Mouse (Mus musculus) lung, embryonic 14.5 days (tissue): ENCODE measurements around the gene Mitf. TPM values are rescaled to one million over a fixed set of nuclear protein-coding genes. Genes with fewer than 3 reads are reported as not detected.

ENCODE experiments used
- ATAC-seq: fragments of 200-750 bp; cut with Nextera tagmentation; 2 replicates; pipeline ENCODE4 v1.8.0; 2017; ENCODE audit warnings: mild to moderate bottlenecking, moderate TSS enrichment, moderate library complexity; ENCODE audit not compliant: insufficient read depth
- DNase-seq: peaks from one replicate; pipeline ENCODE4 v3.0.0-alpha.2; 2015
- H3K27ac ChIP-seq: fragments of 300-500 bp; sonication (generic); 2 replicates; pipeline ENCODE4 v1.5.1; 2014; ENCODE audit warnings: low read depth, mild to moderate bottlenecking, moderate library complexity
- H3K27me3 ChIP-seq: fragments of 300-500 bp; sonication (generic); 2 replicates; pipeline ENCODE4 v1.6.1; 2014; ENCODE audit warnings: low read length, control low read depth; ENCODE audit not compliant: insufficient read depth
- H3K36me3 ChIP-seq: fragments of 300-500 bp; sonication (generic); 2 replicates; pipeline ENCODE4 v1.6.1; 2014; ENCODE audit warnings: control low read depth; ENCODE audit not compliant: insufficient read depth
- H3K4me1 ChIP-seq: fragments of 300-500 bp; sonication (generic); 2 replicates; pipeline ENCODE4 v1.6.1; 2014; ENCODE audit warnings: antibody characterized with exemption, control low read depth; ENCODE audit not compliant: insufficient read depth
- H3K4me2 ChIP-seq: fragments of 300-500 bp; sonication (generic); 2 replicates; pipeline ENCODE4 v1.6.1; 2014; ENCODE audit warnings: mild to moderate bottlenecking
- H3K4me3 ChIP-seq: fragments of 300-500 bp; sonication (generic); 2 replicates; pipeline ENCODE4 v1.5.1; 2014; ENCODE audit warnings: low read depth, low read length
- H3K9ac ChIP-seq: fragments of 300-500 bp; sonication (generic); 2 replicates; pipeline ENCODE4 v1.6.1; 2014
- H3K9me3 ChIP-seq: fragments of 300-500 bp; sonication (generic); 2 replicates; pipeline ENCODE4 v1.6.1; 2016; ENCODE audit warnings: low read depth, low read length, control low read depth
- CTCF ChIP-seq: IDR thresholded peaks from 2 replicates; pipeline ENCODE4 v1.5.1; 2016; ENCODE audit warnings: antibody characterized with exemption, low read depth
- WGBS: fragments of 180-500 bp; shearing (Covaris S2); extraction: QIAGEN DNeasy Blood & Tissue Kit; methylation state at CpG from one replicate; pipeline ENCODE4 v1.1.7; 2014; 5-methylcytosine and 5-hydroxymethylcytosine counted together
- polyA plus RNA-seq: library from polyadenylated mRNA; unstranded; fragments of >200 nt; fragmentation: Nextera tagmentation; extraction: Ambion mirVana; gene quantifications from 2 replicates; pipeline ENCODE4 v1.2.1, GENCODE M21; 2014

Gene Mitf
- polyA plus RNA-seq, 1 experiment from 2014 or later: 1.4 TPM

DNA sequence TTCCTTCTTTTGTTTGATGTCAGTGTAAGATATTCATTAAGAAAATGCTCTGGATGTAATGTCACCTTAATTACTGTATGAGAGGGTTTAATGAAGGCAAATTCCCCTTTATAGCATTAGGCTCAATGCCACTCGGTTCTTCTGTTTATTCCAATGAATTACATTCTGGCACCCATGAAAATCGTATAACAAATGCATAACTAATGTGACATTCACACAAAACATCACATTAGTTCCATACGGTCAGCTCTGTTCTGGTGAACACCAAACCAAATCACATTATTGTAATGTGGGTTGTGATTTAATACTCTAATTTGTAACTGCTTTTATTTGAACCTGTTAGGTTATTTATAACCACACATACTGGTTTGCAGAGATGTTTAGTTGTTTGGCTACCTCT is 231.7 kb downstream of the Mitf start:
- Histone ChIP-seq H3K4me2 (no peak overlapping the region), H3K9ac (no peak overlapping the region), H3K9me3 (no peaks in the 10 kb centered on the region), H3K4me1 (no peaks in the 10 kb centered on the region), H3K4me3 (no peak overlapping the region), H3K27me3 (no peaks in the 10 kb centered on the region), H3K27ac (no peak overlapping the region), H3K36me3 (no peaks in the 10 kb centered on the region)
- no peak for TF ChIP-seq CTCF
- no peak for DNase-seq
- no peak for ATAC-seq
- 60% methylated on average over 3 of the region's 3 CpGs for WGBS

DNA sequence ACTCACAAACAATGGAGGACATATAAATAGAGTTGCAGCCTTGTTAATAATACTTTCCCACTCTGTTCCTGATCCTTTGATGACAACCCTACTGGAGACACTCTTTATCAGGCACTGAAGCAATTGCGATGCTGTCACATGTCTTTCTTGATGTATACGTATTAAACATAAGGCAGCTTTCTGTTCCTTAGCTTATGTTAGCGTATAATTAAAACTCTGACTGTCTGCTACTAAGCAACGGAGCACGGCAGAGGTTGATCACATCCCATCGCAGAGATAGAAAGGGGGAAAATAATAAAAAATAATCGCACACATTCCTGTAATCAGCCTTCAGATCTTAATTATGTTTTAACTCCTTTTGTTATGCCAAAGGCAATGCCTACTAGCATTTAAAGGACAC is 234.9 kb downstream of the Mitf start:
- no peak overlapping the region for H3K4me2 ChIP-seq
- no peaks in the 10 kb centered on the region for H3K27me3 ChIP-seq
- 80% methylated on average over 7 of the region's 7 CpGs for WGBS

DNA sequence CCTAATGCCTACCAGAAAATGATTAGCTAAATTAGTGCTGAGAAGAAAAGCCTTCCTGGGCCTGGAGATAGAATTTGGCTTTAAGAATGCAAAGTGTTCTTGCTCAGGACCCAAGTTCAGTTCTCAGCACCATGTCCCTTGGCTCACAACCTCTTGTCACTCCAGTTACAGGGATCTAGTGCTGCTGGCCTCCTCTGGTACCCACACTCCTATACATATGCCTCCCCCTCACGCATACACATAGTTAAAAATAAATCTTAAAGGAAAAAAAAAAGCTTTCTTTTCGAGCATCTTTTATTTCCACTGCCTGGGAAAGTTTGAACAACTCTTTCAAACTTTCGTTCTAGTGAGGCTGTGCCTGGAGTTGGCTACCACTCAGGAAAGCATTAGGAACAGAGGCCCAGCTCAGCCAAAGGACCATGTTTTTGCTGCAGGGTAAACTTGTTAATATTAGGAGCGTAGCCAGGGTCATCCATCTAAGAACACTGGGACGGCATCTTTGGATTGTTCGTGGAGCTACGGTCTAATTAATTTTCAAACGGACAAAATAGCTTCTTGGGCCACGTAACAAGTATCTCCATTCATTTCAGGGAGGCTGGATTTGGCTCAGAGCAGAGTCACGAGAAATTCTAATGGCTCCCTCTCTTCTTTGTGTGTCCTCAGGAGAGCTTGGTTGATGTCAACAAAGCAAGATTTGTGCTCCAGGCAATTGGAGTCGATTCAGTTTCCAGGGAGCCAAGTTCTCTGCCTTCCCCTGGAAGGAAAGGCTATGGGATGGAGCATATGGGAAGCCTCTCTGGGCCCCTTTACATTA is 239.7 kb downstream of the Mitf start:
- Histone ChIP-seq H3K9me3 (no peaks in the 10 kb centered on the region), H3K36me3 (no peaks in the 10 kb centered on the region), H3K4me1 (no peaks in the 10 kb centered on the region), H3K27me3 (no peaks in the 10 kb centered on the region), H3K9ac (no peak overlapping the region), H3K4me3 (no peak overlapping the region), H3K4me2 (no peak overlapping the region), H3K27ac (peak overlapping the region; percentile 21; the same call in 1 of the 2 replicates)
- ATAC-seq: no peak
- TF ChIP-seq CTCF: no peak
- 54% methylated on average over 11 of the region's 11 CpGs for WGBS
- peak; percentile 35 for DNase-seq

More for the DNA sequence above, 234.9 kb downstream of the Mitf start:
- TF ChIP-seq CTCF: no peak
- no peak overlapping the region for H3K9ac ChIP-seq
- H3K9me3 ChIP-seq: no peaks in the 10 kb centered on the region
- no peak for ATAC-seq
- no peak overlapping the region for H3K4me3 ChIP-seq
- H3K36me3 ChIP-seq: no peaks in the 10 kb centered on the region
- no peak overlapping the region for H3K27ac ChIP-seq
- DNase-seq: no peak
- H3K4me1 ChIP-seq: no peaks in the 10 kb centered on the region

DNA sequence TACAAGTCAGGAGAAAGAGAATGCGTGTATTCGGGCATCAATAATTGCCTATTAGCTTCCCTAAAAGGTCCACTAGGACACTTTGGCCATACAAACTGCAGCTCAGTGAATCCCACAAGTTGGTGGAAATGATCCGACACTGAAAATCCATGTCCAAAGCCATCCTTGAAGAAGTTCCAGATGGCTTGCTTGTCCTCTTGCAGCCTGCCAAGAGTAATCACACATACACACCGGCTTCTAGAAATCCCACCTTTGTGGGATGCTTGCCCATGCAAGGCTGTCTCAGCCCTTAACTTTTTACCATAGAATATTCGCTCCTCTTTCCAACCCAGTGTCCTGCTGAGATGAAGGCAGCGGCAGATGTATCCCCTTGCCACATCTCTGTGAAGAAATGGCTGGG is 240.9 kb downstream of the Mitf start:
- Histone ChIP-seq H3K27me3 (no peaks in the 10 kb centered on the region), H3K4me1 (no peaks in the 10 kb centered on the region), H3K9ac (no peak overlapping the region), H3K9me3 (no peaks in the 10 kb centered on the region), H3K4me3 (no peak overlapping the region), H3K27ac (no peak overlapping the region), H3K4me2 (no peak overlapping the region), H3K36me3 (no peaks in the 10 kb centered on the region)
- DNase-seq (no peak), ATAC-seq (no peak)
- TF ChIP-seq CTCF: no peak
- WGBS: 72% methylated on average over 6 of the region's 6 CpGs

DNA sequence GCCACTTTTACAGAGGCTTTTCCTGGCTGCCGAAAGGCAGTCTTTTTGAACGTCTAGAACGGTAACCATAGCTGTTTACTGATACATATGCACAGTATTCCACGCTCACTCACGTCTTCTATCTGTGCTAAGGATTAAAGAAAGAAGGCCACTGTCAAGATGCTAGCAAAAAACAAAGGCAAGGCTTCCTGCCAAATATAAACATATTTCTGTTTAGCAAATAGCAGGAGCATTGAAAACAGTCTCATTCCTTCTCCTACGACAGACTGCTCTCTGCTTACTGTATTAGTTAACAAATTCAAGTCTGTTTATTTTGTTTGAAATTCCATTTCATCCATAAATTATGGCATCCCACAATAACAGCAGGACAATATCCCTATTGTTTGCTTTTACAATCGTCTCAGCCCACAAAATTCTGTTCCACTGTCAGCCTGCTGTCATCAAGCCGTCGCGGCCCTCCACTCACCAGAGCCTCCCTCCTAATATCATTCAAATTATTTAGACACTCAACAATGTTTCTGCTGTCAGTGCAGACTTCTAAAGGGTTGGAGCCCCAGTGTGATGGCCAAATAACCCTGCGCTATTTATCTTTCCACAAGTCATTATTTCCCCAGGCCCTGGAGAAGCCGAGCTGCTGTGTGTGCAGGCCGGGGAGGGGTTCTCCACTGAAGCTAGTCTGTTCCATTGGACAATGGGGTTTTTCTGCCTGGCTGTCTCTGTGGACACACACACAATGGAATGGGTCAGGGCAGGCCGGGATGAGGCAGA is 242.0 kb downstream of the Mitf start:
- H3K27ac ChIP-seq: no peak overlapping the region
- H3K36me3 ChIP-seq: no peaks in the 10 kb centered on the region
- no peak overlapping the region for H3K9ac ChIP-seq
- no peaks in the 10 kb centered on the region for H3K9me3 ChIP-seq
- no peaks in the 10 kb centered on the region for H3K4me1 ChIP-seq
- TF ChIP-seq CTCF: no peak
- 32% methylated on average over 14 of the region's 14 CpGs for WGBS
- no peak overlapping the region for H3K4me2 ChIP-seq
- H3K27me3 ChIP-seq: no peaks in the 10 kb centered on the region
- DNase-seq: peak; percentile 68
- ATAC-seq: peak; percentile 80
- no peak overlapping the region for H3K4me3 ChIP-seq

DNA sequence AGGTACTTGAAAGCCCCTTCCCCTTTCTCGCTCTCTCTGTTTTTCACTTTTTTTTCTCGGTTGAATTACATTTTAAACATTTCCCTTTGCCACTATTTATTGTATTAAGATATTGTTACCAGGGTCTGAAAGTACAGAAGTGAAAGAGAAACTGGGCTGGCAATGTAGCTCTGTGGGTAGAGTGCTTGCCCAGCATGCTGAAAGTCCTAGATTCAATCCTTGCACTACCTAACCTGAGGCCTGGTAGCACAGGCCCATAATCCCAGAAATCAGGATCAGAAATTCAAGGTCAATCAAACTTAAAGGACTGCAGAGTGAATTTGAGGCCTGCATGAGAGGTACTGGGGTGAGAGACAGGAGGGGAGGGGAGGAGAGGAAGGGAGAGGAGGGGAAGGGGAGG is 242.7 kb downstream of the Mitf start:
- 71% methylated on average over 2 of the region's 2 CpGs for WGBS
- DNase-seq (no peak), ATAC-seq (no peak)
- no peak overlapping the region for H3K4me2 ChIP-seq
- no peaks in the 10 kb centered on the region for H3K27me3 ChIP-seq
- no peaks in the 10 kb centered on the region for H3K36me3 ChIP-seq
- H3K4me1 ChIP-seq: no peaks in the 10 kb centered on the region
- no peaks in the 10 kb centered on the region for H3K9me3 ChIP-seq
- H3K27ac ChIP-seq: no peak overlapping the region
- H3K9ac ChIP-seq: no peak overlapping the region
- no peak overlapping the region for H3K4me3 ChIP-seq
- no peak for TF ChIP-seq CTCF

DNA sequence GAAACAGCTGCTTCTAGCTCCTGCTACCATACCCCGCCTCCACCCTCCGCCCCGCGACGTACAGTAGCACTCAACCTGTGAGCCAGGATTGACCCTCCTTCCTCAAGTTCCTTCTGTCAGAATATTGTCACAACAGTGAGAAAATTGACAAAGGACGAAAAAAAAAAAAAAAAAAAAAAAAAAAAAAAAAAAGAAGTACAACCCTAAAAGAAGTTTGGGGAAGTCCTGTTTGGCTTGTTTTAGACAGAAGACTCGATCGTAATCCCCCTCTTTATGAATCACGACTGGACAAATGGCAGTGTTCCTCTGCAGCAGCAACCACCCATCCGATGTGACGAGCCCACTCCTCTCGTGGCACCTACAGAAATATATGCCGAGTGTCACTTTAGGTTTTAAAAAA is 255.0 kb downstream of the Mitf start:
- no peak overlapping the region for H3K4me2 ChIP-seq
- ATAC-seq (no peak), DNase-seq (no peak)
- H3K4me1 ChIP-seq: no peaks in the 10 kb centered on the region
- no peak for TF ChIP-seq CTCF
- H3K27ac ChIP-seq: no peak overlapping the region
- 85% methylated on average over 13 of the region's 13 CpGs for WGBS
- H3K9ac ChIP-seq: no peak overlapping the region
- H3K36me3 ChIP-seq: no peaks in the 10 kb centered on the region
- H3K4me3 ChIP-seq: no peak overlapping the region
- no peaks in the 10 kb centered on the region for H3K27me3 ChIP-seq
- H3K9me3 ChIP-seq: no peaks in the 10 kb centered on the region
